Mouse (Mus musculus) C2C12 (cell line): ENCODE measurements around the gene Ndst2. TPM values are rescaled to one million over a fixed set of nuclear protein-coding genes. Genes with fewer than 3 reads are reported as not detected.
A peak's percentile ranks its signal among the peaks of the same experiment; 100 is the strongest.

Source experiments
- H3K27me3 ChIP-seq: one replicate; pipeline ENCODE4 v1.6.1; 2011; ENCODE audit not compliant: control insufficient read depth, insufficient read depth, insufficient read length
- H3K36me3 ChIP-seq: one replicate; pipeline ENCODE4 v1.6.1; 2011; ENCODE audit not compliant: control insufficient read depth, insufficient read depth
- H3K4me3 ChIP-seq: one replicate; pipeline ENCODE4 v1.5.1; 2011; ENCODE audit warnings: mild to moderate bottlenecking, control low read depth; ENCODE audit not compliant: poor library complexity, insufficient read depth, severe bottlenecking
- H3K79me2 ChIP-seq: one replicate; pipeline ENCODE4 v1.6.1; 2011; ENCODE audit not compliant: control insufficient read depth, insufficient read depth
- H3K79me3 ChIP-seq: one replicate; pipeline ENCODE4 v1.6.1; 2011; ENCODE audit warnings: low read depth, control low read depth
- H3ac ChIP-seq: one replicate; pipeline ENCODE3; 2011; ENCODE audit warnings: low read depth; ENCODE audit not compliant: control insufficient read depth, insufficient read length
- CEBPB ChIP-seq: IDR thresholded peaks from one replicate; pipeline ENCODE4 v1.6.1; 2011; ENCODE audit warnings: low read depth, mild to moderate bottlenecking, control low read depth, moderate library complexity
- CTCF ChIP-seq: IDR thresholded peaks from one replicate; pipeline ENCODE4 v1.5.1; 2011; ENCODE audit not compliant: control insufficient read depth, insufficient read depth, insufficient read length
- FOSL1 ChIP-seq: IDR thresholded peaks from one replicate; pipeline ENCODE4 v1.8.0; 2011; ENCODE audit warnings: mild to moderate bottlenecking, low read length; ENCODE audit not compliant: poor library complexity, insufficient read depth, severe bottlenecking
- MAX ChIP-seq: IDR thresholded peaks from one replicate; pipeline ENCODE4 v1.6.1; 2011; ENCODE audit warnings: mild to moderate bottlenecking, control low read depth
- MYOD1 ChIP-seq: IDR thresholded peaks from one replicate; pipeline ENCODE4 v1.6.1; 2011; ENCODE audit warnings: low read depth; ENCODE audit not compliant: control insufficient read depth, insufficient read length
- MYOG ChIP-seq: IDR thresholded peaks from one replicate; pipeline ENCODE4 v1.6.1; 2011; ENCODE audit not compliant: control insufficient read depth, insufficient read length; ENCODE audit errors: extremely low read depth
- USF1 ChIP-seq: IDR thresholded peaks from one replicate; pipeline ENCODE4 v1.6.1; 2011; ENCODE audit warnings: low read depth, mild to moderate bottlenecking, control low read depth, moderate library complexity
- polyA plus RNA-seq: library from polyadenylated mRNA; unstranded; fragments of >200 nt; fragmentation: generic; extraction: Trizol; gene quantifications from one replicate; pipeline ENCODE4 v1.2.1, GENCODE M21; 2012; ENCODE audit warnings: missing spikeins

Gene Ndst2
- polyA plus RNA-seq, 1 experiment: 13.5 TPM

DNA sequence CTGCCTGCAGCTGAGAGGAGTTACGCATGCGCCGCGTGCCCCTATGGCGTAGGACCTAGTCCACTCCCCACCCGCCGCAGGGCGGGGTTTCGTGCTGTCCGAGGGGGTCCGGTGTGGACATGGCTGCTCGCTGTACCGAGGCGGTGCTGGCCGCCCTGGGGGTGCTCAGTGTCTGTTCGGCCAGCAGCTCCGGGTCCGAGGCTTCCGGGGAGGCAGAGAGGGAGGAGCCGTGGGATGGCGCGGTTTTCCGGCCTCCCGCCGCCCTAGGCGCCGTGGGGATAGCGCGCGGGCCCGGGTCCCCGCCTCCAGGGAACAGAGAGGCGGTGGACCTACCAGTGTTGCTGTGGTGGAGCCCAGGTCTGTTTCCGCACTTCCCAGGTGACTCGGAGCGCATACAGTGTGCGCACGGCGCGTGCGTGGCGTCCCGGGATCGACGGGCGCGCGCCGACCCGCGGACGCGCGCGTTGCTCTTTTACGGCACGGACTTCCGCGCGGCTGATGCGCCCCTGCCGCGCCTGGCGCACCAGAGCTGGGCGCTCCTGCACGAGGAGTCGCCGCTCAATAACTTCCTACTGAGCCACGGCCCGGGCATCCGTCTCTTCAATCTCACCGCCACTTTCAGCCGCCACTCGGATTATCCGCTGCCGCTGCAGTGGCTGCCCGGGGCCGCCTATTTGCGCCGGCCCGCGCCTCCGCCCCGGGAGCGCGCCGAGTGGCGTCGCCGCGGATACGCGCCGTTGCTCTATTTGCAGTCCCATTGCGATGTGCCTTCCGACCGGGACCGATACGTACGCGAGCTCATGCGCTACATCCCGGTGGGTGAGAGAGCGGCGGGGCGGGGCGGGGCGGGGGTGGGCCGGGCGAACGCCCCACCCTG lies 39.2 kb downstream of the Ndst2 start, which contains the start of gene Fut11:
TSS of gene Fut11 (plus strand) at position 85 of the 877 bp plus-strand sequence.
- H3K27me3 ChIP-seq: no peaks in the 10 kb centered on the region
- H3ac ChIP-seq: peak within 1 kb of the TSS; percentile 59
- TF ChIP-seq MAX: peak; percentile 16
- no peak for TF ChIP-seq CTCF
- H3K79me3 ChIP-seq: peaks cover 34% of the 10 kb centered on the region
- H3K36me3 ChIP-seq: peaks cover 60% of the 10 kb centered on the region
- H3K4me3 ChIP-seq: peak within 1 kb of the TSS; percentile 56
- peaks cover 46% of the 10 kb centered on the region for H3K79me2 ChIP-seq

DNA sequence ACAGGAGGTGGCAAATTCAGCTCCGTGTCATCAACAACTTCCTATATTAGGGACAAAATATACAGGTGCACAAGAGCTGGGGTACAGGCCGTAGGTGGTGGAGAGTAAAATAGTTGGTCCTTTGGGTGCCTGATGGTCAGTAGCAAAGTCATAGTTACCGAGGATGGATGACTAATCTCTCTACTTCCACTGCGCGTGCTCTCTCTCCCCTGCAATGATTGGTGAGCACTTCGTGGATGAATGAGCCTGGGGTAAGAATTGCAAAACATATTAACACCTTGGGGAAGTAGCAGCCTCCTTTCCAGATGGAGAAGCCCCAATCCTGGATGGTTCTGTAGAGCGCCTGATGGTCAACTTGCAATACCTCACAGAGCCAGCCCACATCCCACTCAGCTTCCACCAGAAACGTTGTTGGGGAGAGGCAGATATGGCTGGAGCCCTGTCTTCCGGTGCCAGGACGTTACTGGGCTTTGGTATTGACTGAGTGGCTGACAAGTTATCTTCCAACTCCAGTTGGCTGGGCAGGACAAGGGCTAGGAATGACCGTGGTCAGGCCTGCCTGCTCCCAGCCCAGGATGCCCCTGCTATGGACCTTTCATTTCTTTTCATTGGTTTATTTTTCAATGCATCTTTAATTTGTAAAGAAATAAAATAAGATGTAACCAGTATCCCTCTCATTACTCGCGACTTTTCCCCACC lies 40.0 kb downstream of the Ndst2 start:
- Histone ChIP-seq H3K36me3 (peaks cover 62% of the 10 kb centered on the region), H3K79me3 (peaks cover 27% of the 10 kb centered on the region), H3ac (peak overlapping the region; percentile 16), H3K27me3 (no peaks in the 10 kb centered on the region), H3K4me3 (peak overlapping the region; percentile 56), H3K79me2 (peaks cover 38% of the 10 kb centered on the region)
- TF ChIP-seq FOSL1 (no peak), MAX (no peak), CEBPB (no peak), MYOD1 (no peak), CTCF (no peak)

DNA sequence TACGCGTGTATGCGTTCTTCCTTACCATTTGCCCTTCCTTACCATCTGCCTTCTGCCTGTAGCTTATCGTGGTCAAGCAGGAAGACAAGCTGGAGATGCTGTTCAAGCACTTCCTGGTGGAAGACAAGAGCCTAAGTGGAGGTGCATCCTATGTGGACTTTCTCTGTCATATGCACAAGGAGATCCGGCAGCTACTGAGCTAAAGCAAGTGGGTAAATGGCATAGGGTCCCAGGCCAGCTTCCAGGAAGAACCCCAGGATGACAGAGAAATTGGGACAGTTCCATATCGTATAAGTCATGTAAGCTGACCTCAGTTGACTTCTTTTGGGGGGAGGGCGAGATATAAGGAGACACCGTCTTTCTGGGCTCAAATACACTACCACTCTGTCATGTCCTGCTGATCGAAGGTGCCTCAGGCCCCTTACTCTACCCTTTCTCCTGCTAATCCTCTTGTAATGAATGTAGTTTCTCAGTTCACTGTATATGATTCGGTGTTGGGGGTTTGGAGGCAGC lies 40.7 kb downstream of the Ndst2 start:
- H3K4me3 ChIP-seq: no peak overlapping the region
- peaks cover 63% of the 10 kb centered on the region for H3K36me3 ChIP-seq
- H3K79me2 ChIP-seq: peaks cover 31% of the 10 kb centered on the region
- TF ChIP-seq CEBPB (no peak), MYOD1 (no peak), USF1 (no peak), MAX (no peak), MYOG (no peak)
- H3K27me3 ChIP-seq: no peaks in the 10 kb centered on the region
- H3ac ChIP-seq: no peak overlapping the region
- peaks cover 20% of the 10 kb centered on the region for H3K79me3 ChIP-seq

DNA sequence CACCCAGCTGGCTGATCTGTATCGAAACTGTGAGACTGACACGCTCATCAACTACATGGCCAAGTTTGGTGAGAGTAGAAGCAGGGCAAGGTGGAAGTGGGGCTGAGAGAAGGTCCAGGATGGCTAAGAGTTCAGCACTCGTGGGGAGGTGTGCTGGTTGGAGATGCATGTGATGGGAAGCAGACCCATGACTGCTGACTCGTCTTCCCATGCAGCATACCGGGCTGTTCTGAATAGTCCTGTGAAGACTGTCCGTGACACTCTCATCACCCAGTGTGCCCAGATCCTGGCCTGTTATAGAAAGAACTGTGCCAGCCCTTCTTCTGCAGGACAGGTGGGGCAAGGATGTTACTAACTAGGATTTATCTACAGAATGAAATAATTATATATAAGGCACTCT lies 42.6 kb downstream of the Ndst2 start:
- peaks cover 82% of the 10 kb centered on the region for H3K36me3 ChIP-seq

DNA sequence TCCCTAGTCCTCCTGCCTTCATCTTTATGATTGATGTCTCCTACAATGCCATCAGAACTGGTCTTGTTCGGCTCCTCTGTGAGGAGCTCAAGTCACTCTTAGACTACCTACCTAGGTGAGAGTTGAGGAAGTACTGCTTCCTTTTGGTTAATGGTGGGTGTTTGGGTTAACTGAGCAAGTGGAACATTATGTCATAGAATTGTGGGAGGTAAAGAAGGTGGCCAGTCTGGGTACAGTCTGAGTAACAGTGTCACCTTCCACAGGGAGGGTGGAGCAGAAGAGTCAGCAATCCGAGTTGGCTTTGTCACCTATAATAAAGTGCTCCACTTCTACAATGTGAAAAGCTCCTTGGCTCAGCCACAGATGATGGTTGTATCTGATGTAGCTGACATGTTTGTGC lies 45.4 kb downstream of the Ndst2 start:
- TF ChIP-seq FOSL1: no peak
- no peak for TF ChIP-seq MAX
- no peak for TF ChIP-seq CTCF
- TF ChIP-seq MYOD1: no peak
- no peak for TF ChIP-seq USF1
- no peak for TF ChIP-seq CEBPB
- no peak for TF ChIP-seq MYOG
- no peaks in the 10 kb centered on the region for H3K27me3 ChIP-seq
- H3K36me3 ChIP-seq: peaks cover 97% of the 10 kb centered on the region
- H3K4me3 ChIP-seq: no peak overlapping the region
- H3K79me2 ChIP-seq: no peaks in the 10 kb centered on the region
- no peak overlapping the region for H3ac ChIP-seq
- no peaks in the 10 kb centered on the region for H3K79me3 ChIP-seq

More for the DNA sequence above, 42.6 kb downstream of the Ndst2 start:
- no peak overlapping the region for H3ac ChIP-seq
- TF ChIP-seq CTCF (no peak), MYOD1 (no peak), USF1 (no peak), CEBPB (no peak), MAX (no peak), FOSL1 (no peak), MYOG (no peak)
- H3K4me3 ChIP-seq: no peak overlapping the region
- H3K27me3 ChIP-seq: no peaks in the 10 kb centered on the region
- H3K79me3 ChIP-seq: peaks cover 11% of the 10 kb centered on the region
- peaks cover 12% of the 10 kb centered on the region for H3K79me2 ChIP-seq

DNA sequence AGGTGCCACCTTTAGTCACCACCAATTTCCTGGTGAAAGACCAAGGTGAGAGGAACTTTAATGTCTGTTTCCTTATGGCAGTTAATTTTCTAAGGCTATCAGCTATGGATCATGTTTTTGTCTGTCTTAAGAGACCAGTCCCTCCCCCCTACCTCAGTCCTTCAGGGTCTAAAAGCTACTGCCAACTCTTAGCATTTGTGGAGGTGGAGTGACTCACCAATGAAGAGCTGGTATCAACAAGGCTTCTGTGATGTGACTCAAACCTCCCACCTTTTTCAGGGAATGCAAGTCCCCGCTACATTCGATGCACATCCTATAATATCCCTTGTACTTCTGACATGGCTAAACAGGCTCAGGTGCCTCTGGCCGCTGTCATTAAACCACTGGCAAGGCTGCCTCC lies 47.8 kb downstream of the Ndst2 start:
- H3ac ChIP-seq: no peak overlapping the region
- H3K27me3 ChIP-seq: no peaks in the 10 kb centered on the region
- no peaks in the 10 kb centered on the region for H3K79me2 ChIP-seq
- peaks cover 98% of the 10 kb centered on the region for H3K36me3 ChIP-seq
- H3K79me3 ChIP-seq: no peaks in the 10 kb centered on the region
- no peak overlapping the region for H3K4me3 ChIP-seq
- no peak for TF ChIP-seq MAX
- TF ChIP-seq CTCF: no peak
- TF ChIP-seq CEBPB: no peak
- no peak for TF ChIP-seq USF1
- TF ChIP-seq FOSL1: no peak
- TF ChIP-seq MYOD1: no peak
- TF ChIP-seq MYOG: no peak
